Mouse (Mus musculus) CD4-positive, CD25-positive, alpha-beta regulatory T cell, adult 4 months (primary cell): ENCODE data around the gene Prkar2a. TPM values are rescaled to one million over a fixed set of nuclear protein-coding genes. Genes with fewer than 3 reads are reported as not detected.

Experiments
- ATAC-seq: one replicate; pipeline ENCODE4 v1.8.0; 2017
- polyA plus RNA-seq, 2 experiments: library from polyadenylated mRNA; unstranded; fragments of 100-300 nt; shearing (Covaris generic); gene quantifications; one replicate each; pipeline ENCODE4 v1.2.1; 2017

Gene Prkar2a
- polyA plus RNA-seq, 2 experiments from 2014 or later: 3.7 to 6.7 TPM

DNA sequence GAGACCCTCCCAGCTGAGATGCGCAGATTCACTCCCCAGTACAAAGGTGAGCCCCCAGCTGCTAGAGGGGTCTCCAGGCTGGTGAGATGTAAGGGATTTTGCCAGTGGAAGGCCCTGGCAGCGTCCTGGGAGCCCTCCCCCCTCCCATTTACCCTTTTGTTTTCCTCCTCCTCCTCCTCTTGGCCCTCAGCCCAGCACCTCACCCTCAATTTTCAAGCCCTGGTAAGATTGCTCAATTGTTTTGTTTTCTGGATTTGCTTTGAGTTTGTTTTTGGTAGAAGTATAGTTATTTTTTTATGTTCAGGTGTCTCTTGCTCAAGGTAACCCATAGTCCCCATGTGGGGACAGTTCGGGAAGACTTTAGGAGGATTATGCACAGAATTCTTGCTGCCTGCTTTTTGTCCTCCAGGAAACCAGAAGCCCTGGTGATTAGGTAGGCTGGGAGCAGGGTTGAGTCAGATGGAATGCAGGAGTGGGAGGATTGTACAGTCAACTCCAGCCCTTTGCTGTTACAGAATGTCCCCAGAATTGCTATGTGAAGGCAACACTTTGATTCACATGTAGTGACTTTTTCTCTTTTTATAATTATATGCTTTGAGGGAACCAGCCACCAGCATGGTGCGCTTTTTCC lies 107.4 kb downstream of the Prkar2a start:
- no peak for ATAC-seq

DNA sequence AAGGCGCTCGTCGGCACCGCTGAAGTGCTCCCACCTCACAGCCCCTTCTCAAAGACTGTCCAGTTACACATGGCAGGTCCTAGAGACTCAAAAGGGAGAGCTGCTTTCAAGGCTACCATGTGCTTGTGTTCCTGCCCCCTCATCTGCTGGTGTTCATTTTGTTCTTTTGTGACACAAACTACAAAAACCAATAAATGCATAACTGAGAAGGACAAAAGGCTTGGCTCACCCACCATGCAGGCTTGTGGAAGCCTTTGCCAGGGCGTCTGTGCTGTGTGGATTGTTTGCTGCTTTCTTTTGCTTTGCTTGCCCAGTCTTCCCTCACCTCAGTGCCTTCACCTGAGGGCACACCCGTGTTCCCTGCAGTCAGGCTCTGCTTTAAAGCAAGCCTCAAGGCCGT lies 108.4 kb downstream of the Prkar2a start:
- ATAC-seq: no peak

DNA sequence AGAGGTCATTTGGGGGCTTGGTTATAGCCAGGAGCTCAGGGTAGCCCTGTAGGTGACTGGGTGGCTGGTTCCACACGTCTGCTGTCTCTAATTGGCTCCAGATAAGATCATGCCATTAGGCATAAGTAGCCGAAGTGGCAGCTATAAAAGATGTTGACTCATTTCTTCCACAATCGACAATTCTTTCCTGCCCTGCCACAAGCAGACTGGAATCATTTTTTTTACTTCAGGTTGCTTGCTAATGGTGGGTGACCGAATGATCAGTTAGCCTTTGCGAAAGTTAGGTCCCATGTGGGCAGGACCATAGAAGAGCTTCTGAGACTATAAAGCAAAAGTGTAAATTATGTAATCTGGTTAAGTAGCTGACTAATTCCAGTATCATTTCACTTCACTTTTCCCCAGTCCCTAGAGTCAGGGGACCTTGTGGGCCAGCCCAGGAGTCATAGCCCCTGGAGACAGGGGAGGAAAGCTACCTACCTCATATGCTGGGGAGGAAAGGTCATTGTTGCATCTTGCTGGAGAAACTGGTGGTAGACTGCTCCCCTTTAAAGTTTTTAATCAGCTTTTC lies 109.5 kb downstream of the Prkar2a start:
- no peak for ATAC-seq

DNA sequence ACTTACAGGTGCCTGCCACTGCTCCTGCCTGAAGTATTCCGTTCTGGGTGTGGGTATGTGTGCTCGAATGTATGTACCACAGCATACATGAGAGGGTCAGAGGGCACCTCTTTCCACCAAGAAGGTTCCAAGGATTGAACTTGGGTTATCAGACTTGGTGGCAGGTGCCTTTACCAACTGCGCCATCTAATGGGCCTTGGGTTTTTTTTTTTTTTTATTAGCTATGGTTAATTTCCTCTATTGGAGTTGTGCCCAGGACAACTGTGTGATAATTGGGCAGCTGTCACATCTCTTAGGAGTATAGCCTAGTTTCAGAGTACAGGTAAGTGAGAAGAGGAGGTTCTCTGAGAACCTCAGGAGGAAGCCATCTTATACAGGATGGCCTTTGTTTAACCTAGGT lies 110.5 kb downstream of the Prkar2a start:
- ATAC-seq: no peak

Other genes starting within 250 kb of the Prkar2a start
- gene Ccdc71, start 228.8 kb upstream of the Prkar2a start, polyA plus RNA-seq: 10 to 100 TPM; 29.9 to 39.2 TPM
- gene Klhdc8b, start 227.7 kb upstream of the Prkar2a start, polyA plus RNA-seq: 1 to 10 TPM; 1.6 to 2.2 TPM
- under 1 TPM; 0.10 to 0.13 TPM for gene Lamb2, start 209.6 kb upstream of the Prkar2a start, polyA plus RNA-seq
- 10 to 100 TPM; 15.1 to 16.6 TPM for gene Usp19, start 198.7 kb upstream of the Prkar2a start, polyA plus RNA-seq
- gene Qars, start 181.6 kb upstream of the Prkar2a start, polyA plus RNA-seq: 100 to 1,000 TPM; 132 to 223 TPM
- gene Qrich1, start 172.5 kb upstream of the Prkar2a start, polyA plus RNA-seq: 10 to 100 TPM; 77.2 to 91.3 TPM
- gene Impdh2, start 129.0 kb upstream of the Prkar2a start, polyA plus RNA-seq: 100 to 1,000 TPM; 155 to 180 TPM
- 10 to 100 TPM; 48.0 to 61.4 TPM for gene Ndufaf3, start 121.9 kb upstream of the Prkar2a start, polyA plus RNA-seq
- gene Dalrd3, start 119.4 kb upstream of the Prkar2a start, polyA plus RNA-seq: 10 to 100 TPM; 65.5 to 75.7 TPM
- gene Wdr6, start 110.6 kb upstream of the Prkar2a start, polyA plus RNA-seq: 10 to 100 TPM; 29.8 to 56.5 TPM
- gene P4htm, start 91.6 kb upstream of the Prkar2a start, polyA plus RNA-seq: 10 to 100 TPM in 1 of 2 experiments, 1 to 10 TPM in 1; 7.8 to 15.5 TPM
- 10 to 100 TPM; 61.3 to 92.7 TPM for gene Arih2, start 39.9 kb upstream of the Prkar2a start, polyA plus RNA-seq
- 10 to 100 TPM; 40.4 to 61.1 TPM for gene Slc25a20, start 27.2 kb upstream of the Prkar2a start, polyA plus RNA-seq
- 10 to 100 TPM; 20.1 to 27.6 TPM for gene Ip6k2, start 94.5 kb downstream of the Prkar2a start, polyA plus RNA-seq
- gene Nckipsd, start 119.1 kb downstream of the Prkar2a start, polyA plus RNA-seq: 1 to 10 TPM; 7.5 to 7.8 TPM
- under 1 TPM in 1 of 2 experiments, not detected in 1; 0.05 TPM for gene Celsr3, start 137.0 kb downstream of the Prkar2a start, polyA plus RNA-seq
- gene Slc26a6, start 164.0 kb downstream of the Prkar2a start, polyA plus RNA-seq: 10 to 100 TPM in 1 of 2 experiments, 1 to 10 TPM in 1; 8.2 to 24.2 TPM
- under 1 TPM in 1 of 2 experiments, not detected in 1; 0.46 TPM for gene Tmem89, start 225.3 kb downstream of the Prkar2a start, polyA plus RNA-seq
- gene Uqcrc1, start 247.3 kb downstream of the Prkar2a start, polyA plus RNA-seq: 100 to 1,000 TPM; 182 to 369 TPM